Mouse (Mus musculus) small intestine, adult 2 months (tissue): ENCODE measurements around the gene Arid5b. TPM values are rescaled to one million over a fixed set of nuclear protein-coding genes. Genes with fewer than 3 reads are reported as not detected.

Experiments
- H3K27ac ChIP-seq: fragments of 200-500 bp; 2 replicates; pipeline ENCODE4 v1.5.1; 2012; ENCODE audit warnings: low read depth, low read length, control low read depth, inconsistent platforms; ENCODE audit not compliant: insufficient read depth
- H3K27me3 ChIP-seq: fragments of 200-500 bp; 2 replicates; pipeline ENCODE4 v1.6.1; 2012; ENCODE audit warnings: mild to moderate bottlenecking, moderate library complexity, low read length, inconsistent platforms; ENCODE audit not compliant: control insufficient read depth, insufficient read depth
- H3K36me3 ChIP-seq: fragments of 200-500 bp; 2 replicates; pipeline ENCODE4 v1.6.1; 2012; ENCODE audit warnings: mild to moderate bottlenecking, low read length, control low read depth, inconsistent platforms; ENCODE audit not compliant: control insufficient read depth, insufficient read depth
- H3K4me1 ChIP-seq: fragments of 200-500 bp; 2 replicates; pipeline ENCODE4 v1.6.1; 2012; ENCODE audit warnings: low read length, inconsistent platforms, mixed read lengths; ENCODE audit not compliant: control insufficient read depth, insufficient read depth, insufficient read length
- H3K4me3 ChIP-seq: fragments of 200-500 bp; 2 replicates; pipeline ENCODE4 v1.5.1; 2012; ENCODE audit warnings: low read depth, mild to moderate bottlenecking, control low read depth, inconsistent platforms, low read length, moderate library complexity
- CTCF ChIP-seq: fragments of 200-500 bp; IDR thresholded peaks from 2 replicates; pipeline ENCODE4 v1.5.1; 2012; ENCODE audit warnings: low read depth, mild to moderate bottlenecking, control low read depth, inconsistent platforms, low read length, moderate library complexity, mixed read lengths; ENCODE audit not compliant: insufficient replicate concordance, insufficient read length; ENCODE audit errors: extremely low read depth
- POLR2A ChIP-seq: fragments of 200-500 bp; IDR thresholded peaks from 2 replicates; pipeline ENCODE4 v1.6.1; 2012; ENCODE audit warnings: low read depth, mild to moderate bottlenecking, control low read depth, inconsistent platforms, low read length, moderate library complexity
- WGBS: fragments of 180-500 bp; shearing (Covaris S2); methylation state at CpG from one replicate; pipeline ENCODE4 v1.1.7; 2018; 5-methylcytosine and 5-hydroxymethylcytosine counted together
- polyA plus RNA-seq: library from polyadenylated mRNA; depleted of rRNA; stranded (reverse); fragments of >200 nt; gene quantifications from 2 replicates; pipeline ENCODE4 v1.2.3, GENCODE M21; 2012

Arid5b gene
- polyA plus RNA-seq, 1 experiment = 3.3 TPM

- Histone ChIP-seq H3K4me3 (no peak overlapping the region), H3K27me3 (no peaks in the 10 kb centered on the region), H3K36me3 (no peaks in the 10 kb centered on the region), H3K27ac (no peak overlapping the region), H3K4me1 (no peaks in the 10 kb centered on the region)
- no peak for TF ChIP-seq POLR2A
- TF ChIP-seq CTCF = no peak
- WGBS = 58% methylated on average over 8 of the region's 8 CpGs
Observed at GRCm38 (mm10) chr10:68063806-68064545, 214.6 kb downstream of the Arid5b start.

- no peak overlapping the region for H3K4me3 ChIP-seq
- no peaks in the 10 kb centered on the region for H3K36me3 ChIP-seq
- no peaks in the 10 kb centered on the region for H3K27me3 ChIP-seq
- WGBS = 67% methylated on average over 8 of the region's 8 CpGs
- TF ChIP-seq CTCF (no peak), POLR2A (no peak)
- H3K4me1 ChIP-seq = no peaks in the 10 kb centered on the region
- H3K27ac ChIP-seq = no peak overlapping the region
Observed at GRCm38 (mm10) chr10:68061249-68061615, 217.3 kb downstream of the Arid5b start.

- 62% methylated on average over 16 of the region's 16 CpGs for WGBS
- H3K36me3 ChIP-seq = no peaks in the 10 kb centered on the region
- H3K4me3 ChIP-seq = no peak overlapping the region
- H3K27ac ChIP-seq = peak overlapping the region; percentile 15; the same call in 1 of the 2 replicates
- TF ChIP-seq POLR2A (no peak), CTCF (no peak)
- H3K4me1 ChIP-seq = no peaks in the 10 kb centered on the region
- H3K27me3 ChIP-seq = no peaks in the 10 kb centered on the region
Observed at GRCm38 (mm10) chr10:68060590-68061248, 217.8 kb downstream of the Arid5b start.

GRCm38 (mm10) chr10:68058378-68058777 is 220.2 kb downstream of the Arid5b start:
- Histone ChIP-seq H3K4me1 (no peaks in the 10 kb centered on the region), H3K27me3 (no peaks in the 10 kb centered on the region), H3K27ac (no peak overlapping the region), H3K36me3 (no peaks in the 10 kb centered on the region), H3K4me3 (no peak overlapping the region)
- 96% methylated on average over 1 of the region's 1 CpGs for WGBS
- TF ChIP-seq POLR2A = no peak
- no peak for TF ChIP-seq CTCF

GRCm38 (mm10) chr10:68057841-68058240 is 220.7 kb downstream of the Arid5b start:
- WGBS = 80% methylated on average over 3 of the region's 3 CpGs
- Histone ChIP-seq H3K27me3 (no peaks in the 10 kb centered on the region), H3K4me3 (no peak overlapping the region), H3K27ac (no peak overlapping the region), H3K36me3 (no peaks in the 10 kb centered on the region), H3K4me1 (no peaks in the 10 kb centered on the region)
- no peak for TF ChIP-seq CTCF
- TF ChIP-seq POLR2A = no peak

- no peak overlapping the region for H3K4me3 ChIP-seq
- no peaks in the 10 kb centered on the region for H3K36me3 ChIP-seq
- TF ChIP-seq POLR2A = no peak
- no peak for TF ChIP-seq CTCF
- WGBS = 84% methylated on average over 6 of the region's 6 CpGs
- no peak overlapping the region for H3K27ac ChIP-seq
- H3K4me1 ChIP-seq = no peaks in the 10 kb centered on the region
- no peaks in the 10 kb centered on the region for H3K27me3 ChIP-seq
Observed at GRCm38 (mm10) chr10:68054706-68055105, 223.8 kb downstream of the Arid5b start.

GRCm38 (mm10) chr10:68054131-68054530 is 224.4 kb downstream of the Arid5b start:
- Histone ChIP-seq H3K27me3 (no peaks in the 10 kb centered on the region), H3K4me3 (no peak overlapping the region), H3K36me3 (no peaks in the 10 kb centered on the region), H3K27ac (no peak overlapping the region), H3K4me1 (no peaks in the 10 kb centered on the region)
- WGBS = 86% methylated on average over 5 of the region's 5 CpGs
- TF ChIP-seq POLR2A (no peak), CTCF (no peak)
